Mouse (Mus musculus): Measurements from ENCODE around the gene Tomm20.

Tomm20 gene

GRCm38 (mm10) chr8:126961516-126961915, 15.9 kb upstream of the Tomm20 start:
- DNase-seq (ENCODE audit: low read depth) = no peak

DNA sequence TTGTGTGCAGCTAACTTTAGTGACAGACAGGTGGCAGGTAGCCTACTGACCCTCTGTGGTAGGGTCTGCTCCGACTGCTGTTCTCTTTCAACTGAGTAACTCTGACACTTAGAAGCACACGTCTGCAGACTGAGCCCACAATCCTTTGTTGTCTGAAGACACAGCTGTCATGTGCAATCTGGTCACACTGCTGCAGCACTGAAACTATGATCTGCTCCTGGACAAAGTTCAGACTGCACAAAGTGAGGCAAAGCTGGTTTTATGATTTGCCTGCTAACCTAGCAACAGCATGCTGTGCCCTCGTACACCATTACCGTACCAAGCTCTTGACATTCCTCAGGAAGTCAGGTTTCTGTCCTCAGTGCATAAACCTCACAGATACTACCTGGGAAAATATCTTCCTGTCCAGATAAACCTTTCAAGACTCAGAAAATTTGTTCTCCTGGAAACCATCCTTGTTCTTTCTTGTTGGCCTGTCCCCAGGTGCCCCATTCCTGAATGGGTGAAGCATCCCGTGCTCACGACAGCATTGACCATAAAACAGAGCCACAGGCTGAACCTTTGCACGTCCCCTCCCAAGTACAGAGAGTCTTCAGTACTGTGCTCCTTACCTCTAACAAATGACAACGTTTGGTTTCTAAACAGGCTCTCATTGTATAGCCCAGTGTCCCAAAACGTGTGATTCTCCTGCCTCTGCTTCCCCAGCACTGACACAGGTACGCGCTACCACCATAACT, 6.4 kb upstream of the Tomm20 start:
- DNase-seq (ENCODE audit: low read depth) = no peak

DNA sequence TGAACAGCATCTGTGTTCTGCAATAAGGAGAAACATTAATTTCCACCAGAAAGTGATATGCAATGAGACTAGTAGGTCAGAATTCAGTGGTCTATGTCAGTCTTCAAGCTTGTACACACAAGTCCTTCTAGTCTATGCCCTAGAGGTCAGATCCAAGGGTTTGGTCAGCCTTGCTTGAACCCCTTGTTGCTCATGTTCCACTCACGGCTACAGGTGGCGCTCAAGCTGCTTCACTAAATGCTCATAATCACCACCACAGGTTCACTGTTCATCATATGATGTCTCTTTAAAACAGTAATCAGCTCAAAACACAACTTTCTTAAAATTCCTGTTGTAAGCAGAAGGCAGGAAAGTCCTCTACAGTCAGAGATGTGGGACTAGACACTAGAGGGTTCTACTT, 3.9 kb upstream of the Tomm20 start:
- DNase-seq (ENCODE audit: low read depth) = no peak

GRCm38 (mm10) chr8:126946444-126946843, 800 bp upstream of the Tomm20 start:
- DNase-seq (ENCODE audit: low read depth) = no peak

GRCm38 (mm10) chr8:126944781-126945691, 608 bp downstream of the Tomm20 start:
- DNase-seq (ENCODE audit: low read depth) = peak; percentile 67

DNA sequence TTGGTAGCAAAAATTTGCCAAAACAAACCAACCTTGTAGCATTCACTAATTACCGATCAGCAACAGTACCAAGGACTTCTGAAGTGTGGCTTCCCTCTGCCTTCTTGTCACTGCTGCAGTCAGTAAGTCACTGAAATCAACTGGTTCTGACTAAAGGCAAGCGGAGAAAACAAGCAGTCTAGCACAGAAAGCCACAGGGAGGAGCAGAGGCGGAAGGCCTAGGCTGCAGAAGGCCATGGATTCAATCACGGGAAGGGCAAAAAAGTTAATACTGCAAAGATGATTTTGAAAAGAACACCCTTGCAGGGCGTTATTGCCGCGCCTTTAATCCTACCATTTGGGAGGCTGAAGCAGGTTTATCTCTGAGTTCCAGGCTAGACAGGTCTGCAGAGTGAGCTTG, 2.1 kb downstream of the Tomm20 start:
- DNase-seq (ENCODE audit: low read depth) = no peak

DNA sequence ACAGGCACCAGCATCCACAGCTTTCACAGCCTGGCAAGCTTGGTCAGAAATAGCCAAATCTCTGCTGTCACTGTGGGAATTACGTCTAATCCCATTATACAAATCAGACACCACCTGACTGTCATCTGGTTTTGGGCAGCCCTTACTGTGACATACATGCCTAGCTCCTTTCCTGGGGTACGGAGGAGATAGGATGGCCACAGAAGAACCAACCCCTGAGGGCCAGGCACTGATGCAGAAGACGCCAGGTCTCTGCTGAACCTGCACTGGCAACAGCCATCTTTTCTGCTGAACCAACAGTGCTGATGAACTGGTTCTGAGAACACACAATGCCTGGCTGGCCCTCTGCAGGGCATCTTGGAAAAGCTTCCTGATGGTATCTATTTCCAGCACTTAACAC, 8.3 kb downstream of the Tomm20 start:
- DNase-seq (ENCODE audit: low read depth) = no peak

DNA sequence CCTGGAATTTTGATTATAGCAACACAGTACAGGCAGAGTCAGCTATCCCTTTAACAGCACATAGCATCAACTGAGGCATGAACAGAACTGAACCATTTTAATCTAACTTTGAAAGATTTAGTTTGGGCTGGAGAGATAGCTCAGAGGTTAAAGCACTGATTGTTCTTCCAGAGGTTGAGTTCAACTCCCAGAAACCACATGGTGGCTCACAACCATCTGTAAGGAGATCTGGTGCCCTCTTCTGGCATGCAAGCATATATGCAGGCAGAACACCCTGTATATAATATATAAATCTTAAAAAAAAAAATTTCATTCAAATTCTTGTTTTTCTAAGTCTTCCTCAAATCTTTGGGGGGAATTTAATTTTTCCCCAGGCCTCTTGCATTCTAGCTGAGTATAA, 9.7 kb downstream of the Tomm20 start:
- peak; percentile 44 for DNase-seq (ENCODE audit: low read depth)

DNA sequence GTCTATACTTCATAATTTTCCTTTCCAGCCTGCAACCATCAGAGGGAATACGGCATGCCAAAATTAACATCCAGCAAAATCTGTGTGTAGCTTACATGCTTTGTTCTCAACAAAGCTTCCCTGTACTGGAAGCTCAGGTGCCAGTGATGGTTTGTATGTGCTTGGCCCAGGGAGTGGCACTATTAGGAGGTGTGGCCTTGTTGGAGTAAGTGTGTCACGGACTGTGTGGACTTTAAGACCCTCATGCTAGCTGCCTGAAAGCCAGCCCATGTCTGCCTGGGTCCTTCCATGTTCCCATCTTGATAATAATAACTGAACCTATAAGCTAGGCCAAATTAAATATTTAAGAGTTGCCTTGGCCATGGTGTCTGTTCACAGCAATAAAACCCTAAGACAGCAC, 10.3 kb downstream of the Tomm20 start:
- DNase-seq (ENCODE audit: low read depth) = no peak

GRCm38 (mm10) chr8:126932656-126933055, 13.0 kb downstream of the Tomm20 start:
- DNase-seq (ENCODE audit: low read depth) = peak; percentile 27

DNA sequence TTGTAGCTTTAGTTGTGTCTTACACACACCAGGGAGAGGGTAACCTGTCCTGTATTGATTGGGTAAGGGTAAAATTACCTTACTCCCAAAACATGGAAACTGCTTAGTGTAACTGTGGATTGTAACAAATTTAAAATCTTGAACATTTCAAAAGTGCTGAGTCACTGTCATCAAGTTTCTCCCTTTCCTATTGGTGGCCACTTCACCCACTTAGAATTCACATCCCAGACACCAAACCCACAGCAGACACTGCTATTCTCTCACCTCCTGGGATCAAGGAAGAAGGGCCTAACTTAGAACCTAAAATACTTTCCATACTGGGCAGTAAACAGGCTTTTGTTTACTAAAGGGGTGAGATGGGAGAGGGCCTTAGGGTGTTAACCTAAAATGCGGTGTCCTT, 13.4 kb downstream of the Tomm20 start:
- peak; percentile 37 for DNase-seq (ENCODE audit: low read depth)

- DNase-seq (ENCODE audit: low read depth) = peak; percentile 46
These were observed 13.9 kb downstream of the Tomm20 start for GRCm38 (mm10) chr8:126931720-126932119.

- DNase-seq (ENCODE audit: low read depth) = peak; percentile 83
These were observed 16.0 kb downstream of the Tomm20 start for GRCm38 (mm10) chr8:126929607-126930161.

DNA sequence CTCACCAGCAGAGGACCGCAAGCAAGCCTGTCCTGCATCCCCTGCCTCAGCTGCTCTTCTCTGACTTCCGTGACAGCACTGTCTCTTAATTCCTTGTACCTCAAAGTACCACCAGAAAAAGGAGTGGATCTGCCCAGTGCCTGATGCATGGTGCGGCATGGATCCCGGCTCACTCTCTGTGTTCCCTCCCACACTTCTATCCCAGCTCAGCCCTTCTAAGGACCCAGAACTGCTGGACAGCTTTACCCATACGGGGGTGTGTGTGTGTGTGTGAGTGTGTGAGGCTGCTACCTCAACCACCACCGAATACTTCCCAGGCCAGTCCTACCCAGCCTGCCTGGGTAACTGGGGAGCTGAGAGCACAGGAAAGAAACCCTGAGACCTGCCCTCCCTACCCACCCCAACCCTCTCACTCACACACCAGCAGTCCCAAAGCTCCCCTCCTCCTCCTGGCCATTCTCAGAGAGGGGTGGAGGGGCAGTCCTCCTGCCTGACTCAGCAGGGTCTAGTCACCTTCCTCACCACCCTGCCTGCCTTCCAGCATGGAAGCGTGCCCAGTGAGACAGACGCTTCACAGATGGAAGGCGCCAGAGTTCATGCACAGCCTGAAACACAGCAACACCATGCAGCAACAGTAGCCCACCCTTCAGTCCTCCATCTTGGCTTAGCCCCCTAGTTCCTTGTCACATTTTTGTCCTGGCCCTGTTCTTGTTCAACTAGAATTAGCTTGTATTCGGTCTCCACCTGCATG, 16.7 kb downstream of the Tomm20 start:
- DNase-seq (ENCODE audit: low read depth) = peak; percentile 85

GRCm38 (mm10) chr8:126928028-126928427, 17.6 kb downstream of the Tomm20 start:
- no peak for DNase-seq (ENCODE audit: low read depth)

DNA sequence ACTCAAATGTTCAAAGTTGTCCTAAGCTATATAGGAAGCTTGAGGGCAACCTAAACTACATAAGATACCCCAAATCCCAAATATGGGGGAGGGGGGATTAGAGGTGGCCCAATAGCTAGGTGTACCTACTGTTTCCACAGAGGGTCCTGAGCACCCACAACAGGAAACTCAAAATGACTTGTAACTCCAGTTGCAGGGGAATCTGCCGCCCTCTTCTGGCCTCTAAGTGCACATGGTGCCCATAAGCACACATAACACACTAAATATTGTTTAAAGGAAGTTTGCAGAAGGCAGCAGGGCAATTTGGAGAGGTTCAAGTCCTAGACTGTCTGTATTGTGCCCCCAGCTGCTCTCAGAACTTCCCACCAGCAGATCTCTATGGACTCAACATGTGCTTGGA, 18.6 kb downstream of the Tomm20 start:
- peak; percentile 58 for DNase-seq (ENCODE audit: low read depth)

GRCm38 (mm10) chr8:126922981-126923380, 22.7 kb downstream of the Tomm20 start:
- no peak for DNase-seq (ENCODE audit: low read depth)

DNA sequence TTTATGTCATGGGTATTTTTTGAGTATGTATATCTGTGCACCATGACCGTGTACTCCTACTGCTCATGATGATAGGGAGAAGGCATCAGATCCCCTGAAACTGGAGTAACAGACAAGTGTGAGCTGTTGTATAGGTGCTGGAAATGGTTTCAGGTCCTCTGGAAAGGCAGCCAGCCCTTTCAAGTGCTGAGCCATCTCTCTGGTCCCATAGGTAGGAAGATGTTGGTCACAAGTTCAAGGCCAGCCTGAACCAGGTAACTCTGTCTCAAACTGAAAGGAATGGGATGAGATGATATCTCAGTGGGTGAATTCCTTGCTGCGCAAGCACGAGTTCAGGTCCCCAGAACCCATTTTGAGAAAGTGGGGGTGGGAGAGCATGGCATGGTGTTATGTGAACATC, 24.2 kb downstream of the Tomm20 start:
- no peak for DNase-seq (ENCODE audit: low read depth)

- DNase-seq (ENCODE audit: low read depth) = peak; percentile 88
These were observed 24.8 kb downstream of the Tomm20 start for GRCm38 (mm10) chr8:126920845-126921244.

- no peak for DNase-seq (ENCODE audit: low read depth)
These were observed 25.3 kb downstream of the Tomm20 start for GRCm38 (mm10) chr8:126920386-126920785.

DNA sequence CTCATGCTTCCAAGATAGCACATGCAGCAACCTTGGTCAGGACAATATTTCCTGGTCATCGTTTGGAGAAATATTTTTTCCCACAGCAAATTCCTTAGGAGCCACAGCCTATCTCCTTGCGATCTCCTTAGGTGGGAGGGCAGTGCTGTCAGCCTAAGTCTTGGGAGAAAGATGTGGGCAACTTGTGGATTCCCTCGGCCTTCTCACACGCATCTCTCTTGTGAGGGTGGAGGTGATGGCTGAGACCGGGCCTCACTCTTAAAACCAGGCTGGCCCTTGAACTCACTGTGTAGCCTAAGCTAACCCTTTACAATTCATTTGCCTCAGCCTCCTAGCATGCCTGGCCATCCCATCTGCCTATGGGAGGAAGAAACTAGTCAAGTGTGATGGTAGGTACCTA, 25.9 kb downstream of the Tomm20 start:
- DNase-seq (ENCODE audit: low read depth) = no peak

DNA sequence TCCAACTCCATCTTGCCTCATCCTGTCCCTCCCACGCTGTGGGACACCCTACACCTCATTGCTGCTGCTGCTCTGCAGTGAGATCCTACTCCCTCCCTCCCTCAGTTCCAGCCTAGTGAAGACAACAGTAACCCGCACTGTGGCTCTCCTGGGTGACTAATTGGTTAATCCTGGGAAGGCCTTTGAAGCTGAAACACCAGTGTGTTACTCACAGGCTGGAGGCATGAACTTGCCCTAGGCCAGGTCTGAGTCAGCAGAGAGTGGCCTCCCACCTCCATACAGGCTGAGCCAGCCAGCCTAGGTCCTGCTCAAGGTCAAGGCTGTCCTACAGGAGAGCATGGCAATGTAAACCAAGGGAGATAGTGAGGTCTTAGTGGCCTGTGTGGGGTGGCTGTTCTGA, 26.4 kb downstream of the Tomm20 start:
- peak; percentile 60 for DNase-seq (ENCODE audit: low read depth)
